Comparison of ENCODE assay signal across 8 mouse cellular contexts in genomic region chr10:29362197-29362900, GRCm38 (mm10). TPM values are rescaled to one million over a fixed set of nuclear protein-coding genes. Genes with fewer than 3 reads are reported as not detected.
DNase-seq lines count a peak whose midpoint lies in the region; ATAC-seq and TF ChIP-seq lines count a peak whose summit lies in the region.

TSS of gene Rnf146 (minus strand) at chr10:29362442.

- H3K27ac ChIP-seq in thymus, adult 2 months (ENCODE audit: control insufficient read depth, insufficient read depth, low read length) = peak within 1 kb of the TSS; percentile 52
- peak within 1 kb of the TSS; percentile 98 for H3K27ac ChIP-seq in embryonic facial prominence, embryonic 13.5 days
- peak within 1 kb of the TSS; percentile 98 for H3K27ac ChIP-seq in limb, embryonic 12.5 days
- peak within 1 kb of the TSS; percentile 98 for H3K27ac ChIP-seq in neural tube, embryonic 14.5 days (ENCODE audit: low read depth, low read length)

- no peak for DNase-seq in thymus, adult 2 months
- no peak for DNase-seq in thymus, postnatal 10 days (ENCODE audit: low spot score in 2 of 2)
- no peak for DNase-seq in heart, postnatal 10 days
- DNase-seq in ovary, adult 18-20 months (ENCODE audit: low spot score) = no peak
- DNase-seq in cerebellum, adult 11-12 months = no peak

- peak; percentile 83; the same call in 1 of the 2 replicates for TF ChIP-seq POLR2A in thymus, adult 2 months (IDR thresholded peaks at IDR 0.05; ENCODE audit: control insufficient read depth, extremely low read depth, insufficient read depth, low read length, poor library complexity)

- peak within 1 kb of the TSS; percentile 72 for H3K4me2 ChIP-seq in embryonic facial prominence, embryonic 13.5 days
- H3K4me2 ChIP-seq in limb, embryonic 12.5 days = peak within 1 kb of the TSS; percentile 65
- peak within 1 kb of the TSS; percentile 61 for H3K4me2 ChIP-seq in neural tube, embryonic 14.5 days (ENCODE audit: low read depth, low read length)

- H3K4me3 ChIP-seq in thymus, adult 2 months (ENCODE audit: control insufficient read depth, insufficient read depth, low read length) = peak within 1 kb of the TSS; percentile 61
- peak within 1 kb of the TSS; percentile 78 for H3K4me3 ChIP-seq in embryonic facial prominence, embryonic 13.5 days
- H3K4me3 ChIP-seq in limb, embryonic 12.5 days (replicated peaks) = peak within 1 kb of the TSS; percentile 92
- H3K4me3 ChIP-seq in neural tube, embryonic 14.5 days (ENCODE audit: low read depth, low read length) = peak within 1 kb of the TSS; percentile 83

- 5% methylated on average over 15 of the region's 15 CpGs for WGBS in thymus, adult 2 months
- 7% methylated on average over 15 of the region's 15 CpGs for WGBS in embryonic facial prominence, embryonic 13.5 days
- 10% methylated on average over 15 of the region's 15 CpGs for WGBS in limb, embryonic 12.5 days
- 6% methylated on average over 15 of the region's 15 CpGs for WGBS in neural tube, embryonic 14.5 days

- no peak for TF ChIP-seq CTCF in thymus, adult 2 months (IDR thresholded peaks at IDR 0.05; ENCODE audit: borderline replicate concordance, control insufficient read depth, extremely low read depth, insufficient read depth, low read length, poor library complexity)

- no peak for ATAC-seq in embryonic facial prominence, embryonic 13.5 days (ENCODE audit: insufficient number of reproducible peaks, insufficient read depth, low FRiP score, low TSS enrichment, low read depth)
- ATAC-seq in limb, embryonic 12.5 days (ENCODE audit: insufficient number of reproducible peaks, insufficient read depth, low FRiP score, low TSS enrichment, low read depth) = peak; percentile 66; the same call in 1 of the 2 replicates
- no peak for ATAC-seq in neural tube, embryonic 14.5 days (ENCODE audit: low read depth)

- no peaks in the 10 kb centered on the region for H3K27me3 ChIP-seq in thymus, adult 2 months (ENCODE audit: control insufficient read depth, insufficient read depth, low read length)
- no peaks in the 10 kb centered on the region for H3K27me3 ChIP-seq in embryonic facial prominence, embryonic 13.5 days
- H3K27me3 ChIP-seq in limb, embryonic 12.5 days = no peaks in the 10 kb centered on the region
- H3K27me3 ChIP-seq in neural tube, embryonic 14.5 days (ENCODE audit: control insufficient read depth, insufficient read depth, low read length) = no peaks in the 10 kb centered on the region

- H3K36me3 ChIP-seq in thymus, adult 2 months (ENCODE audit: control insufficient read depth, insufficient read depth, low read length) = no peaks in the 10 kb centered on the region
- no peaks in the 10 kb centered on the region for H3K36me3 ChIP-seq in embryonic facial prominence, embryonic 13.5 days
- no peaks in the 10 kb centered on the region for H3K36me3 ChIP-seq in limb, embryonic 12.5 days
- H3K36me3 ChIP-seq in neural tube, embryonic 14.5 days (ENCODE audit: control insufficient read depth, insufficient read depth, low read length) = no peaks in the 10 kb centered on the region

- no peaks in the 10 kb centered on the region for H3K9me3 ChIP-seq in embryonic facial prominence, embryonic 13.5 days
- H3K9me3 ChIP-seq in limb, embryonic 12.5 days = no peaks in the 10 kb centered on the region
- H3K9me3 ChIP-seq in neural tube, embryonic 14.5 days (ENCODE audit: control insufficient read depth, low read length) = no peaks in the 10 kb centered on the region

- H3K9ac ChIP-seq in embryonic facial prominence, embryonic 13.5 days = peak within 1 kb of the TSS; percentile 95
- H3K9ac ChIP-seq in limb, embryonic 12.5 days (replicated peaks) = peak within 1 kb of the TSS; percentile 98
- H3K9ac ChIP-seq in neural tube, embryonic 14.5 days (replicated peaks; ENCODE audit: low read depth, low read length) = peak within 1 kb of the TSS; percentile 83

- intact Hi-C loops in heart, postnatal 10 days (cut with DNase I) = loop anchor here (10.0 kb wide), 2 partner anchors 842 to 1232 kb away; partner anchors contain the start of gene Cenpw

- H3K4me1 ChIP-seq in thymus, adult 2 months (replicated peaks; ENCODE audit: control insufficient read depth, insufficient read depth, low read length) = no peaks in the 10 kb centered on the region
- peaks cover 12% of the 10 kb centered on the region for H3K4me1 ChIP-seq in embryonic facial prominence, embryonic 13.5 days
- peaks cover 19% of the 10 kb centered on the region for H3K4me1 ChIP-seq in limb, embryonic 12.5 days (replicated peaks)
- H3K4me1 ChIP-seq in neural tube, embryonic 14.5 days (ENCODE audit: control insufficient read depth, insufficient read depth, low read length) = peaks cover 11% of the 10 kb centered on the region

RNA-seq across cellular contexts. Expression of gene Rnf146, which starts in this region (rescaled TPM):
- polyA plus RNA-seq in thymus, adult 2 months (2012; rRNA removed) = 25.3 and 30.0 TPM in 2 replicates
- 53.3 and 60.3 TPM in 2 replicates for polyA plus RNA-seq in embryonic facial prominence, embryonic 13.5 days (2015; fragmentation: Nextera tagmentation; extraction: Ambion mirVana)
- total RNA-seq in heart, postnatal 10 days (2021) = 10 to 100 TPM; 53.4 to 62.0 TPM
- polyA plus RNA-seq in limb, embryonic 12.5 days (2016; fragmentation: Nextera tagmentation; extraction: Ambion mirVana) = 54.3 and 56.3 TPM in 2 replicates
- 57.5 and 75.3 TPM in 2 replicates for polyA plus RNA-seq in neural tube, embryonic 14.5 days (2014; fragmentation: Nextera tagmentation; extraction: Ambion mirVana)
